Mouse (Mus musculus): ENCODE data around the gene Card11. TPM values are rescaled to one million over a fixed set of nuclear protein-coding genes. Genes with fewer than 3 reads are reported as not detected.

Card11 gene
- polyA plus RNA-seq, 1 experiment from 2014 or later, result 0.14 TPM

DNA sequence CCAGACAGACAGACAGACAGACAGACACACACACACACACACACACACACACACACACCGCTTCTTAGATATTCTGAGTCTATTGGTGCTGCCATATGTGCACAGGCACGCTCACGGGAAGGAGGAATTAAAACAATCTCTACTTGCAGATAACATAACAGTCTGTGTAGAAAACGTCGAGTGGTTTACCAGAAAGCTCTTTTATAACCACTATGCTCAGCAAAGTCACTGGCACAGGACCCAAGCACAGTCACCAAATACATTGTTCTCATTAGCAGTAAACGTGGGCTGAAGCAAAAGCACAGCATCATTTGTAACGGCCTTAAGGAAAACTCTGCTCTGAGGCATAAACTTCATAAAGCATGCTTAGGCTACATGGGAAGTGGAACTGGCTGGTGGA is 176.3 kb downstream of the Card11 start:
- Histone ChIP-seq H3K4me2 (replicated peaks; ENCODE audit: low read depth, low read length) (no peak overlapping the region), H3K4me3 (ENCODE audit: low read depth, low read length) (no peak overlapping the region), H3K4me1 (replicated peaks; ENCODE audit: control insufficient read depth, insufficient read depth, low read length) (peaks cover 5% of the 10 kb centered on the region; the same call in 1 of the 2 replicates), H3K27me3 (ENCODE audit: control insufficient read depth, insufficient read depth, low read length) (no peaks in the 10 kb centered on the region), H3K9ac (ENCODE audit: low read depth, low read length) (no peak overlapping the region), H3K27ac (ENCODE audit: low read depth, low read length) (no peak overlapping the region), H3K36me3 (ENCODE audit: control insufficient read depth, insufficient read depth, low read length) (no peaks in the 10 kb centered on the region), H3K9me3 (ENCODE audit: control insufficient read depth, low read length) (no peaks in the 10 kb centered on the region)
- ATAC-seq (ENCODE audit: low FRiP score), result no peak
- DNase-seq (ENCODE audit: low spot score), result no peak
- 94% methylated on average over 7 of the region's 7 CpGs for WGBS

DNA sequence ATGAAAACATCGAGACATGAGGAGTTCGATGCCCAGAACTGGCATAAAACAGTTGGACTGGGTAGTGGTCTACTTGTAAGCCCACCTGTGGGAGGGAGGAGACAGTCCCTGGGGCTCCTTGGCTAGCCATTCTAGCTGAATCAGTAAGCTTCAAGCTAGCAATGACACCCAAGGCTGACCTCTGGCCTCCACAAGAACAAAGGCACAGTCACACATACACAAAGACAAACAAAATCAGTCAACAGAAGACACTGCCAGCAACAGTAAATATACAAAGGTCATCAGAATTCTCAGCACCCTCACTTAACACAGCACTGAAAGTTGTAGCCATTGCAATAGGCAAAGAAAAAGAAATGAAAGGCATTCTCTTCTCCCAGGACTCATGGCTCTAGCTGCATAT is 177.0 kb downstream of the Card11 start:
- H3K4me3 ChIP-seq (ENCODE audit: low read depth, low read length), result no peak overlapping the region
- no peaks in the 10 kb centered on the region for H3K36me3 ChIP-seq (ENCODE audit: control insufficient read depth, insufficient read depth, low read length)
- DNase-seq (ENCODE audit: low spot score) (no peak), ATAC-seq (ENCODE audit: low FRiP score) (no peak)
- H3K27ac ChIP-seq (ENCODE audit: low read depth, low read length), result no peak overlapping the region
- no peak overlapping the region for H3K9ac ChIP-seq (ENCODE audit: low read depth, low read length)
- peaks cover 4% of the 10 kb centered on the region; the same call in 1 of the 2 replicates for H3K4me1 ChIP-seq (replicated peaks; ENCODE audit: control insufficient read depth, insufficient read depth, low read length)
- WGBS, result 94% methylated on average over 2 of the region's 2 CpGs
- no peaks in the 10 kb centered on the region for H3K9me3 ChIP-seq (ENCODE audit: control insufficient read depth, low read length)
- H3K27me3 ChIP-seq (ENCODE audit: control insufficient read depth, insufficient read depth, low read length), result no peaks in the 10 kb centered on the region
- no peak overlapping the region for H3K4me2 ChIP-seq (replicated peaks; ENCODE audit: low read depth, low read length)

Other genes with a start within 250 kb of the Card11 start
- gene Gna12, start 170.2 kb downstream of the Card11 start, polyA plus RNA-seq (2014; fragmentation: Nextera tagmentation; extraction: Ambion mirVana), result 17.2 and 32.3 TPM in 2 replicates
- gene Sdk1, start 240.9 kb upstream of the Card11 start, polyA plus RNA-seq (2014; fragmentation: Nextera tagmentation; extraction: Ambion mirVana), result 1.1 and 1.5 TPM in 2 replicates